Mouse (Mus musculus): ENCODE measurements around the gene Tex33.
"Not testable (repeated sequence)": the region's sequence is repeated elsewhere in the genome, so short reads cannot be mapped to it uniquely, and the experiment has no call there.

The Tex33 gene

GRCm38 (mm10) chr15:78378556-78378955 is 17.2 kb downstream of the Tex33 start:
- no peak for DNase-seq (ENCODE audit: low read depth in 1 of 2, low spot score in 2 of 2)

DNA sequence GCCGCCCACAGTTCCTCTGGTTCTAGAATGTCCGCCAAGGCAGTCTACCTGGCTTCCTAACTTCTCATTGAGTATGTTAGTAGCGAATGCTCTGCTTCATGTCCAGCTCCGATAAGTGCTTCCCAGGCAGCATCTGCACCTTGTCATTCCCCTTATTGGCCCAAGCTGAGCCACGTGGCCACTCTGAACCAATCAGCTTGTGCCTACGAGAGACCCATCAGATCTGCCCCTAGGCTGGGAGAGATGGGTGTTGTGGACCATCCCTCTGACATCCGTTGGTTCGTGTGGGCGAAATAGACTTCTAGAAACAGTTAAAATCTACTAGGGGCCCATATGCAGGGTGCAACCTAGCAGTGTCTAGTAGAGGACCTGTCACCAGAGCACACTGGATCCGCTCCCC is 17.9 kb downstream of the Tex33 start:
- DNase-seq (ENCODE audit: low read depth in 1 of 2, low spot score in 2 of 2) = no peak

GRCm38 (mm10) chr15:78374204-78374603 is 21.5 kb downstream of the Tex33 start:
- DNase-seq (ENCODE audit: low read depth in 1 of 2, low spot score in 2 of 2) = no peak

GRCm38 (mm10) chr15:78372796-78373195 is 22.9 kb downstream of the Tex33 start:
- DNase-seq (ENCODE audit: low read depth in 1 of 2, low spot score in 2 of 2) = no peak

- no peak for DNase-seq (ENCODE audit: low read depth in 1 of 2, low spot score in 2 of 2)
These were observed 26.1 kb downstream of the Tex33 start for GRCm38 (mm10) chr15:78369641-78370040.

- peak; percentile 28 to 37 for DNase-seq (ENCODE audit: low read depth in 1 of 2, low spot score in 2 of 2)
These were observed 26.8 kb downstream of the Tex33 start for GRCm38 (mm10) chr15:78368926-78369346.

DNA sequence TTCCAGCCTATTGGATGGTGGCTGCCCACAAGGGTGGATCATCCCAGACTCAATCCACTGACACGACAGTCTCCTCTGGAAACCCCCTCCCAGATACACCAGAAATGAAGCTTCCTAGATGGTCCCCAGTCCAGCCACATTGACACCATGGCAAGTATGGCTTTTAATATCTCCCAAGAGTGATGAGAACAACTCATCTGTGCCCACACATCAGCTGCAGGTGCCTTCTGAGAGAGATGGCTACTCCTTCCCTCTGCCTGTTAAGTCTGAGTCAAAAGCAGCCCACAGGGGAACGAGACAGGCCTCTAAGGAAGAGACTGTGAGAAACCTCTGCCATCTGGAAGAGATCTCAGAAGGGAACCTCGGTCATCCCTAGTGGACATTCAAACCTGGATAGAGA is 27.9 kb downstream of the Tex33 start:
- DNase-seq (ENCODE audit: low read depth in 1 of 2, low spot score in 2 of 2) = no peak

GRCm38 (mm10) chr15:78366875-78367274 is 28.8 kb downstream of the Tex33 start:
- DNase-seq (ENCODE audit: low read depth in 1 of 2, low spot score in 2 of 2) = no peak

DNA sequence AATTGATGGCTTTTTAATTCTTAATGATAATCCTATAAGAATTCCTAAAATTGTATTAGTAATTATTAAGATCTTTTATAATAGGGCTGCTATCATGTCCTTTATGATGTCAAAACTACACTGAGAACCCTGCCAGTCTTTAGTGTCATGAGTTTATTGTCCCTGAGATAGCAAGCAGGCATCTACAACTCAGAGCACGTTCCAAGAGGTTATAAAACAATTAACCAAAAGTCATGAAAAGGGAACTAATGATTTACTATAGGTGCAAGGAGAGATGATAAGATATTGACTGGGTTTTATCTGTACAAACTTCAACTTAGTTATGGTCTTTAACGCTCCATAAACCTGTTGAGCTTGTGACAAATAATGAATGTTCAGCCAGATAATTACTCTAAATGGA is 29.8 kb downstream of the Tex33 start:
- no peak for DNase-seq (ENCODE audit: low read depth in 1 of 2, low spot score in 2 of 2)

GRCm38 (mm10) chr15:78355548-78355947 is 40.2 kb downstream of the Tex33 start:
- DNase-seq (ENCODE audit: low read depth in 1 of 2, low spot score in 2 of 2) = no peak

DNA sequence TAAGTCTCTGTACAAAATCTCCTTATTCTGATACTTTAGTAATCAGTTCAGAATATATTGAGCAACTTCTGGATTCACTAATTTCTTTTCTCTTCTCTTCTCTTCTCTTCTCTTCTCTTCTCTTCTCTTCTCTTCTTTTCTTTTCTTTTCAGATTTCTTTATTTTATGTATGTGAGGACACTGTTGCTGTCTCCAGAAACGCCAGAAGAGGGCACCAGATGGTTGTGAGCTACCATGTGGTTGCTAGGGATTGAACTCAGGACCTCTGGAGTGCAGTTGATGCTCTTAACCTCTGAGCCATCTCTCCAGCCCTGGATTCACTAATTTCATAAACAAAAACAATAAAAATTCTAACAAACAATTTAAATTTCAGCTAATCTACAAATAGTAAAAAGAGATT is 40.8 kb downstream of the Tex33 start:
- no peak for DNase-seq (ENCODE audit: low read depth in 1 of 2, low spot score in 2 of 2)

DNA sequence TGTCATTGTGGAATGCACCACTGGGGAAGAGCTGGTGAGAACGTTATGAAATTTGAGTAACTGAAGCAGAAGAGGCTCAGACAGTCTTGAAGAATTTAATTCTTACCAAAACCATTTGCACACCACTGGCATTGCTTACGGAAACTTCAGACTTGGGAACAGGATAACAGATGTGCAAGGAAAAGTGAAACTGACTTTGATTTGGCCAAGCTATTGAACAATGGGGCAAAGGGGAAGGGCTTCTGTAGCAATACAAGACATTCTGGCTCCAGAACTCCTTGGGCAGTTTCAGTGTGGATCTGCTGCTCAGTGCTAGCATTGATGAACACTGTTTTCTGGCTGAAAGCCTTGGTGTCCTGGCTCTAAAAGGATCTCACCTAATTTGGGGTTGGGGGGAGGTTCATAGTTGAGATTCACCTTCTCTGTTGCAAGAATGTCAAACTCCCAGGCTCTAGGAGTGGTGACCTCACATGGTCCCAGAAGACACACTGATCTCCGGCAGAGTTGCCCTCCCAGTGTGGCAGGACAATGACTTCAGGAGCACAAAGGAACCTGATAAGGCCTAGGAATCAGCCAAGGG is 44.0 kb downstream of the Tex33 start:
- DNase-seq (ENCODE audit: low read depth in 1 of 2, low spot score in 2 of 2) = no peak

DNA sequence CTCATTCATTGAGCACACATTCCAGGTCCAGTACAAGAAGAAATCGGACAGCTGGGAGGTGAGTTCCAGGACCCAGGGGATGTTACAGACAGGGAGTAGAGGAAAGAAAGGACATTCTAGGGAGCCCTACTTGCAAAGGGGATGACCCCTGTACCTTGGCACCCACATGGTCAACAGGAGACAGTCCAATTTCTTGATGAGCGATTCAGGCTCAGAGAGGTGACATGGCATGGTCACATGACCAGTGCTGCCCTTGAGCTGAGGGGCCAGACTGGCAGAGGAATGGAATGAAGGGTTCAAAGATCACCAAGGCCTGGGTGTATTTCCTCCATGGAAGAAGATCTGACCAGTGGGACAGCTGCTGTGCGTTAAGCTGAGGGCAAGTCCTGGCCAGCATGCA is 51.1 kb downstream of the Tex33 start:
- DNase-seq (ENCODE audit: low read depth in 1 of 2, low spot score in 2 of 2) = no peak

GRCm38 (mm10) chr15:78343683-78344082 is 52.0 kb downstream of the Tex33 start:
- DNase-seq (ENCODE audit: low read depth in 1 of 2, low spot score in 2 of 2) = no peak

- DNase-seq (ENCODE audit: low read depth in 1 of 2, low spot score in 2 of 2) = not testable (repeated sequence)
These were observed 54.8 kb downstream of the Tex33 start for GRCm38 (mm10) chr15:78340919-78341318.

- peak in 1 of 2 experiments; percentile 24 for DNase-seq (ENCODE audit: low read depth in 1 of 2, low spot score in 2 of 2)
These were observed 55.9 kb downstream of the Tex33 start for GRCm38 (mm10) chr15:78339627-78340423.

GRCm38 (mm10) chr15:78334380-78334779 is 61.3 kb downstream of the Tex33 start:
- DNase-seq (ENCODE audit: low read depth in 1 of 2, low spot score in 2 of 2) = no peak

GRCm38 (mm10) chr15:78332981-78333380 is 62.7 kb downstream of the Tex33 start:
- DNase-seq (ENCODE audit: low read depth in 1 of 2, low spot score in 2 of 2) = no peak

- no peak for DNase-seq (ENCODE audit: low read depth in 1 of 2, low spot score in 2 of 2)
These were observed 64.0 kb downstream of the Tex33 start for GRCm38 (mm10) chr15:78331523-78332340.

DNA sequence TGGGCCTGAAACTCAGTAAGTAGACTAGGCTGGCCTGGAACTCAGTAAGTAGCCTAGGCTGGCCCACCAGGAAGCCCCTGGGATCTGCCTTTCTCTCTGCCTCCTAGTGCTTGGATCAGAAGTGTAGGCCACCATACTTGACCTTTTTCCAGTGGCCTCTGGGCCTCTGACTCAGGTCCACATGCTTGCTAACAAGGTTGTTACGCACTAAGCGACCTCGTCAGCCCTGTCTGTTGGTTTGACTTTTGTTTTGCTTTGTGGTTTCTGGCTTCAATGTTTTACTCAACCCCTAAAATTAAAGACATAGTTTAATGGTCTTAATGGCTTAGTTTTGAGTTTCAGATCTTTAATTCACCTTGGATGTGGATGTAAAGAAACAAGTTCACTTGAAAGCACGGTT is 65.0 kb downstream of the Tex33 start:
- no peak for DNase-seq (ENCODE audit: low read depth in 1 of 2, low spot score in 2 of 2)

GRCm38 (mm10) chr15:78329972-78330371 is 65.7 kb downstream of the Tex33 start:
- not testable (repeated sequence) for DNase-seq (ENCODE audit: low read depth in 1 of 2, low spot score in 2 of 2)

GRCm38 (mm10) chr15:78328520-78329097 is 67.1 kb downstream of the Tex33 start:
- DNase-seq (ENCODE audit: low read depth in 1 of 2, low spot score in 2 of 2) = no peak

All from monocyte, adult 2 months (primary cell).